In genomic region chr11:119125929-119126861, GRCm38 (mm10) we compare ENCODE assay signal across 9 mouse cellular contexts. TPM values are rescaled to one million over a fixed set of nuclear protein-coding genes. Genes with fewer than 3 reads are reported as not detected.
A peak's percentile ranks its signal among the peaks of the same experiment; 100 is the strongest.
DNase-seq lines count a peak whose midpoint lies in the region; ATAC-seq lines count a peak whose summit lies in the region.
"Had no signal": no experiment of that assay in that cellular context is flagged by ENCODE, and none has a peak within 500 bp of the region (broad histone marks: within the 10 kb centered on the region; RNA-seq: fewer than 3 reads in every experiment).

No protein-coding gene starts in this region.

- no peak overlapping the region for H3K4me3 ChIP-seq in hindbrain, embryonic 14.5 days (replicated peaks; ENCODE audit: low read length)

- peaks cover 36% of the 10 kb centered on the region for H3K4me1 ChIP-seq in hindbrain, embryonic 14.5 days (replicated peaks; ENCODE audit: control insufficient read depth, insufficient read depth, low read length)

- DNase-seq in 3T3-L1 (ENCODE audit: low read depth, low spot score), result peak; percentile 98
- peak; percentile 76 for DNase-seq in brain, adult 2 months (ENCODE audit: low read depth, low spot score)
- DNase-seq in gastrocnemius, adult 8-10 months (ENCODE audit: low spot score in 2 of 2), result peak; percentile 76 to 84
- peak; percentile 63 for DNase-seq in hindbrain, embryonic 14.5 days (ENCODE audit: low spot score)
- DNase-seq in left cerebral cortex, adult 11 months (ENCODE audit: low spot score), result peak; percentile 42
- DNase-seq in lung, postnatal 36 days, result peak; percentile 96
- peak; percentile 83 for DNase-seq in retina, postnatal 1 day
- no peak for DNase-seq in c-Kit-positive CD71-positive TER-119-positive erythroid progenitor cells, embryonic 14.5 days (ENCODE audit: low spot score)

- no peaks in the 10 kb centered on the region for H3K27me3 ChIP-seq in hindbrain, embryonic 14.5 days (ENCODE audit: control insufficient read depth, insufficient read depth, low read length)

- H3K4me2 ChIP-seq in hindbrain, embryonic 14.5 days (replicated peaks), result 0 out of 2 replicates have a peak overlapping the region, but pooled peaks have one; percentile 5

- H3K27ac ChIP-seq in hindbrain, embryonic 14.5 days, result peak overlapping the region; percentile 55
- H3K27ac ChIP-seq: macrophage had no signal

- no peak for ATAC-seq in hindbrain, embryonic 14.5 days (ENCODE audit: low FRiP score)

- H3K9ac ChIP-seq in hindbrain, embryonic 14.5 days, result peak overlapping the region; percentile 24; the same call in 1 of the 2 replicates

- H3K36me3 ChIP-seq in hindbrain, embryonic 14.5 days (replicated peaks; ENCODE audit: control insufficient read depth, insufficient read depth), result no peaks in the 10 kb centered on the region

- no peaks in the 10 kb centered on the region for H3K9me3 ChIP-seq in hindbrain, embryonic 14.5 days (ENCODE audit: control insufficient read depth, low read length)

- 31% methylated on average over 23 of the region's 23 CpGs for WGBS in hindbrain, embryonic 14.5 days

RNA-seq across cellular contexts. Expression of gene Cbx4, which starts 40.2 kb away (rescaled TPM):
- 1 to 10 TPM; 2.1 to 3.0 (median 2.2) TPM for total RNA-seq in gastrocnemius, adult 8-10 months (2022)
- polyA plus RNA-seq in hindbrain, embryonic 14.5 days (2014; fragmentation: Nextera tagmentation; extraction: Ambion mirVana), result 16.8 and 20.2 TPM in 2 replicates
